Mouse (Mus musculus): ENCODE measurements around the gene Gnai3.

Gnai3 gene

DNA sequence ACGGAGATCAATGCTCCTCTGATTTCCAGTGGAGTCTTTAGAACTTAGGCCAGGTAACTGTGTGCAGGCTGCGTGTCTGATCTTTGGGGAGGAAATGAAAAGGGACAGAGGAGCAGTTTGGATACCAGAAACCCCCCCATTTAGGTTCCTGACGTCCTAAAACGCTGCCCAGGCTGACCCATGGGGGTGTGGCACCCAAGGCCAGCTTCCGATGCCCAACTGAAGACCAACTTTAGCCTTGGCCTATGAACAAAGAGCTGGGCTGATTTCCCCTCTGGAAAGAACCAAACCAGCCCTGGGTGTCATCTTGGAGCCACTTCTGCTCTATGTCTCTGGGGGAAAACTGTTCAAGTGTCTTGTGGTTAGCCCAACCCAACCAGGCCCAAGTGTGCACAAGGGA lies 18.1 kb upstream of the Gnai3 start:
- DNase-seq (ENCODE audit: low spot score in 2 of 2) = no peak

DNA sequence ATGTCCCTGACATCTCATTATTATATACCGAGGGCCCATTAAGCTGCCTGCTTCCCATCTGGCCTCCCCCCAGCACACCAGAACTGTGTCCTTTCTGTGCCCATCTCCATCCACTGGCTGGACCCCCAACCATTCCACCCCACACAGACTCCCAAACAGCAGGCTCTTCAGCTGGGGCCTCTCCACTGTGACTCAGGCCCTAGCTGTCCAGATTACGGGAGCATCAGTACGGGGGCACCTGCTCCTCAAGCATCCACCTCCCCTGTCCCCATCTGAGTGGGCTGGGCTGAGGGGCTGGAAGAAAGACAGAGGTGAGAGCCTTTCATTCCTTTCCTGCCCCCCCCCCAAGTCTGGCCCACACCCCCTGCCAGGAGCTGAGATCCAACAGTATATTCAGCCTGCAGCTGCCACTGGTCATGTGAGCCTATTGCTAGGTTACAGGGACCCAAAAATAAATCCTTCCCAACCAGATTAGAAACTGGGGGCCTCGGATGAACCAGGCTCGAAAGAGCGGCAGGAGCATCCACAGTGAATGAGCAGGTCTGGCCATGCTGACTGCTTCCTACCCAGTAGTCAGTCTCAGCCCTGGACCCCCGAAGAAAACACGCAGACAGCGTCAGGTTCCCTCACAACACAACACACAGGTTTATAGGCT lies 12.6 kb upstream of the Gnai3 start:
- DNase-seq (ENCODE audit: low spot score in 2 of 2) = no peak

GRCm38 (mm10) chr3:108154656-108155055 lies 8.7 kb upstream of the Gnai3 start, which contains the start of gene Gpr61:
Gene Gpr61 (minus strand): TSS chr3:108154882.
- DNase-seq (ENCODE audit: low spot score in 2 of 2) = no peak

DNA sequence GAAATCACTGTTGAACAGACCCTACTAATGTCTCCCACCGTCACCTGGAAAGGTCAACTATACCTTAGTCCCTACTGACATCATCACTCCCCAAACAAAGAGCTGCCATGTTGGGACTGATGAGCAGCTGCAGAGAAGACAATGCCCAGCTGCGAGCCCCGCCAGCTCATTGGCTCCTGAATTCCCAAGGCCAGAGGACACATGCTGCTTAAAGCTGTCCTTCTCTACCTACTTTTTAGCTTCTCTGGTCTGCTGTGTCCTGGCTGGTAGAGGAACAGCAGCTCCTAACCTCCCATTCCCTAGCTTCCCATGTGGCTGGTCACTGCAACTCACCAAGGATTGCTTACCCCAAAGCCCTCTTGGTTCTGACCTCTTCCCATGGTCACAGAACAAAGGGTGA lies 6.3 kb upstream of the Gnai3 start:
- DNase-seq (ENCODE audit: low spot score in 2 of 2) = no peak

GRCm38 (mm10) chr3:108147386-108148235 lies 1.7 kb upstream of the Gnai3 start:
- DNase-seq (ENCODE audit: low spot score in 2 of 2) = peak; percentile 80 to 83

DNA sequence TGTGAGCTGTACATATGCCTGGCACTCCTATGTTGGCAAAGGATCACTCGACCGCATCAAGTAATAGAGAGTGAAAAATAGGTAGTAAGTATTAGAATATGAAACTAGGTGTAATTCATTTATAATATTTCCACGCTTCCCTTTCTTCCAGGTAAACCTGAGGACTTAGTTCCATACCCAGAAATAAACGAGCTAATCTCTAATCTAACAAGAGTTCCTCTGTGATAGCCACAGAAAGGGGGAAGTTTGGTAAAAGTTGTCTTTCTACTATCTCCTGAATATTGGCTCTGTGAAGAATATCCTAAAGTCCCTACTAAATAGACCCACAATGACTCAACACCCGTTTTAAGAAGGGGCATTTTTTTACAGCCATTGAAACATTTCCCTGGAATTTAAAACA lies 725 bp upstream of the Gnai3 start:
- DNase-seq (ENCODE audit: low spot score in 2 of 2) = no peak

DNA sequence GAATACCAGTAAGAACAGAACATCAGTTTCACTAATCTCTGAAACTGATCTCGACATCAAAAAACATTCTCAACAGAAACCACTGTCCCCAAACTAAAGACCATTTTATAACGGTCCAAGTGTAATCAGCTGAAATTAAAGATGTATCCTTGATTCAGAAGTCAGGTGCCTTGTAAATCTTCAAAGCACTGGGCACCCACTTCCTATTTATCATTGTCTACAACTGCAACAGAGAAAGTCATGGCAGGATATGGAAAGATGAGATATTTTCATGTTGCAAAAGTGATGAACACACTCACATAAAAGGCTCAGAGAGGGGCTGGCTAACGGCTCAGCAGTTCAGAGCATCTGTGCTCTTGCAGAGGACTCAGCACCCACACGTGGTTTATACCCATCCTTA lies 5.2 kb downstream of the Gnai3 start:
- no peak for DNase-seq (ENCODE audit: low spot score in 2 of 2)

DNA sequence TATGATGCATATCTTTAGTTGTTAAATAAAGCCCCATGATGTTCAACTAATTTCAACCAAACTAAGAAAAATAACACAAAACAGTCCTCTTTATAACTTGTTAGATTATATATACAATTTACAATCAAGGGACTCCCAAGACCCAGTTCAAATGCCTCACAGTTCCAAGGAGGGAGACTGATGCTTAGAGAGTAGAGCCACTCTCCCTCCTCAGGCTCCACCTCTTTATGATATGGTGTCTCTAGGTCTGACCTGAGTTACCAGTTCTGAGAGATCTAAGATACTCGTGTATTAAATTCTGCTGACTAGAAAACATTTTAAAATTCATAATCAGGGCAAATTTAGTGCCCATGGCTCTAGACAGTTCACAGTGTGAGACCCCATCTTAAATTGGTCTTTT lies 6.8 kb downstream of the Gnai3 start:
- DNase-seq (ENCODE audit: low spot score in 2 of 2) = no peak

DNA sequence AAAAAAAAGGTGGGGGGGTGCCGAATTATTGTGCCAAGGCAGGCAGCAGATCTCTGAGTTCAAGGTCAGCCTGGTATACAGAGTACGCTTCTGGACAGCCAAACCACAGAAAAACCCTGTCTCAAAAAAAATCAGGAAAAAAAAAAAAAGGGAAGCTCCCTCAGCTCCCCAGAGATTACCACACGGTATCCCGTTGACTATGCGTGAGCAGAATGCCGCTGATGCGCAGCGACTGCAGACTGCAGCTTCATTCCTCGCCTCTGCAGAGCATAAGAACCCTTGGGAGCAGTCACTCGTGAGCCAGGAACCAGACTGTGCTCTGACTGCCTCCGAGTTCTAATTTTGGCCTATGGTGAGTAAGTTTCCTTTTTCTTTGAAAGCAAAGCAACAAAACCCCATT lies 11.2 kb downstream of the Gnai3 start:
- no peak for DNase-seq (ENCODE audit: low spot score in 2 of 2)

DNA sequence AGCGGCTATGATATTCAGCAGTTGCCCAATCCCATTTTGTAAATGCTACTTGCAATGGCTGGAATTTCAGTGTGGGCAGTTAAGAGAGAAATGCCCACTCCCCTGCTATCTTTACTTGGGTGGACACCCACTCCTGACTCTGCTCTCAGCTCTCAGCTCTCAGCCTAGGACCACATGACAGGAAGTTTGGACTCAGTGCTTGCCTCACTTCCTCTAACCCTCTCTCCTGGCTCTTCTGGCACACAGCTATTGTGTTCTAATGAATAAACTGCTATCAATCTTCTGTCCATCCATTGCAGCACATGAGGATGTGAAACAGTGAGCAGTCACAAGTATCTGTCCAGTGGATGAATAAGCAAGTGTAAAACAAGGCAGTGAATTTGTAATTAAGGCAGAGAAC lies 13.5 kb downstream of the Gnai3 start:
- DNase-seq (ENCODE audit: low spot score in 2 of 2) = no peak

DNA sequence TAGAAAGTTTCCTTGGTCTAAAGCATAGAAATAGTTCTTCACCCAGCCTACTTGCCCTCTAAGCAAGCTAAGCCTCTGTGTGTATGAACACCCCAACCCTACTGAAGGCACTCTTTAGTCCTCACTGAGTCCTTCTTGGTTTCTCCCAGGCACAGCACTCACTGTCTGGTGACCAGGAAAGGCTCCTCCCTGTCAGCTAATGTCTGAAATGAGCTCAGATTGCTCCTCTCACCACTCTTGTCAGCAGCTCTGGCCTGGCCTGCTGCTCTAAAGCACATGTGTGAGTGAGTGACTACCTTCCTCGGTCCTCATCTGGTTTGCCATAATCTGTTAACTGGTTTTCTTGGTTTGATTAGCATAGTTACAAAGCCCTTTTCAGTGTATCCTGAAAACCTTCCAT lies 14.1 kb downstream of the Gnai3 start:
- DNase-seq (ENCODE audit: low spot score in 2 of 2) = no peak

DNA sequence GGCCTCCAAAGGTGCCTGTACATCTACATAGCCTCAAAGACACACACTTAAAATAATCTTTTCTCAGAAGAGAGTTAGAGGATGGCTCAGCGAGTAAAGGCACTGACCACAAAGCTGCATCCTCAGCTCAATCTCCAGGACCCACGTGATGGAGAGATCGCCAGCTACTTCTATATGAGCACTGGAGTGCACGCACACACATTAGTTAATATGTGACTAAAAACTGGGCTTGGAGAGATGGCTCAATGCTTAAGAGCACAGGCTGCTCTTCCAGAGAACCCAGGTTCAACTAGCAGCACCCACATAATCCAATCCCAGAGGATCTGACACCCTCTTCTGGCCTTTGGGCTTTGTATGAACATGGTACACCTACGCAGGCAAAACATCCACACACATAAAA lies 14.7 kb downstream of the Gnai3 start:
- DNase-seq (ENCODE audit: low spot score in 2 of 2) = no peak

- DNase-seq (ENCODE audit: low spot score in 2 of 2) = no peak
Observed at GRCm38 (mm10) chr3:108129804-108130203, 16.1 kb downstream of the Gnai3 start.

DNA sequence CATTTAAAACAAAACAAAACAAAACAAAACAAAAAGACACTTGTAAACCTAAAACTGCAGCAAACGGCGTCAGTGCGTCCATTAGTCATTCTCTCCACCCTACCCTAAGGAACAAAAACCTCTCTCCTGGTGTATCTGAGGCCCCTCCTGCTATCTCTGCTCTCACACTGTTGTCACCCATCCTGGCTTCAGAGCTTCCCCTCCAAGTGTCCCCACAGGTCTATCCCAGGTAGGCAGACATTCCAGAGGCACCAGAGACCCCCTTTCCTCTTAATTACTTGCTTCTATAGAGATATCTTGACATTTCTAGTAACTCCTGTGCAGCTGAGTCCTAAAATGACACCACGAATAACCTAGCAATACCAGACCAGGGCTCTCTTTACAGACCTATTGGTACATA lies 16.6 kb downstream of the Gnai3 start:
- no peak for DNase-seq (ENCODE audit: low spot score in 2 of 2)

GRCm38 (mm10) chr3:108128520-108128919 lies 17.4 kb downstream of the Gnai3 start:
- no peak for DNase-seq (ENCODE audit: low spot score in 2 of 2)

GRCm38 (mm10) chr3:108126327-108126726 lies 19.6 kb downstream of the Gnai3 start:
- no peak for DNase-seq (ENCODE audit: low spot score in 2 of 2)

DNA sequence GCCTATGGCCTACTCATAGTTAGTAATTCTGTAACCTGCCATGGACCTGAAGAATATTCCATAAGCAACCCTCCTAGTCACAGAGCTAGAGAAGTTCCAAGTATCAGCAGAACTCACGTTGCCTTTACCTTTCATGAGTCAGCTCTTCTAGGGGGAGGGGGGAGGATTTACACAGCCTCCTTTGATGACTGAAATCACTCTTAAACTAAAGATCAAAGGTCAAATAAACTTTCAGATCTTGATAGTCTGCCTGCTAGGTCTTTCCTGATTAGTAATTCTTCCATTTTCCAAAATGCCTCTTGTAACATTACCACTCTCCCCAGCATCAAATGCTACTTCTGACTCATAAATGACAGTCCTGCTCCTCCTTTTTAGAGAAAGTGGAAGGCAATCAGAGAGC lies 21.8 kb downstream of the Gnai3 start:
- DNase-seq (ENCODE audit: low spot score in 2 of 2) = no peak

DNA sequence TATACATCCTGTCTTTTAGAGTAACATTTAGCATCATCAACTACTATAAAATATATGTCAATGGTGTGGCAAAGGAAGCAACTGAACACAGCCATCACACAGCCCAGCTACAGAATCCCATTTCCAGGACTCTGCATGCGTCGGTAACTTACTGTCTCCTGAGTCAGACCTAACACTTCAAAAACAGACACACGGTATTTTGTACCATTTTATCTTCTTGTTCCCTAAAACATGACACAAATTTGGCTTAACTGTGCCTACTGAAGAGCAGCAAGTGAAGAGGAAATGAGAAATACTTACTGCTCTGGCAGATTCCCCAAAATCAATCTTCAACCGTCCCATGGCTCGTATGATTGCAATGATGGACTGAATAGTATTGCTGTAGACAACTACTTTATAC lies 22.7 kb downstream of the Gnai3 start:
- no peak for DNase-seq (ENCODE audit: low spot score in 2 of 2)

DNA sequence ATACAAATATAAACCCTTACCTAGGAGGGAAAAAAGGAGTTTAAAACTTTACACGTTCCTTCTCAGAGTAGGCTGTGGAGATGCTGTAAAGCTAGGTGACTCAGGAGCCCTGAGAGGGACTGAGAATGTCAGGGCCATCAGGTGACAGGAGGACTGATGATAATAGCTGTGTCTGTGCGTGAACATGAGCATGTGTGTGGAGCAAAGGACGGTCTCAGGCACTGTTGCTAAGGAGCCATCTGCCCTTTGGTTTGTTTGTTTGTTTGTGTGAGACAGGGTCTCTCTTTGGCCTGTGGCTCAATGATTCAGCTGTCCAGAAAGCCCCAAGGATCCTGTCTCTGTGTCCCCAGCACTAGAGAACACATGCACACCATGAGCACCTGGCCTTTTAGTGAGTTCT lies 24.8 kb downstream of the Gnai3 start:
- no peak for DNase-seq (ENCODE audit: low spot score in 2 of 2)

- no peak for DNase-seq (ENCODE audit: low spot score in 2 of 2)
Observed at GRCm38 (mm10) chr3:108117465-108117864, 28.5 kb downstream of the Gnai3 start.

GRCm38 (mm10) chr3:108113591-108114289 lies 32.2 kb downstream of the Gnai3 start:
- DNase-seq (ENCODE audit: low spot score in 2 of 2) = no peak

- DNase-seq (ENCODE audit: low spot score in 2 of 2) = no peak
Observed at GRCm38 (mm10) chr3:108112666-108113065, 33.3 kb downstream of the Gnai3 start.

DNA sequence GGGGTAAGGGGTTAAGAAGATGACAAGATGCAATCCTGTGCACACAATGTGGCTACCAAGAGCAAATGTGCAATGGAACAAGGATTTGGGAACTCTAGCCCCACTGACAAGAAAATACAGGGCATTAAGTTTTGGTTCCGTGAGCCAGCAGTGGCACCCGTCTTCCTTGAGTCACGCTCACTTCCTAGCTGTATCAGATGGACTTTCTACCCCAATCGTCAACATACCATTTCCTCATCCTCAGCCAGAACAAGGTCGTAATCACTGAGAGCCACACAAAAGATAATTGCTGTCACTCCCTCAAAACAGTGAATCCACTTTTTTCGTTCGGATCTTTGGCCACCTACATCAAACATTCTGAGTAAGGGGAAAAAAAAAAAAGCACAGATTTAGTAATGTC lies 33.7 kb downstream of the Gnai3 start:
- DNase-seq (ENCODE audit: low spot score in 2 of 2) = no peak
